Mouse (Mus musculus): Measurements from ENCODE around the gene Tmem9b.

The Tmem9b gene

GRCm38 (mm10) chr7:109739822-109740370, 12.8 kb downstream of the Tmem9b start:
- DNase-seq (ENCODE audit: low spot score) = no peak

GRCm38 (mm10) chr7:109734806-109735205, 17.9 kb downstream of the Tmem9b start:
- DNase-seq (ENCODE audit: low spot score) = no peak

- DNase-seq (ENCODE audit: low spot score) = no peak
These were observed 21.0 kb downstream of the Tmem9b start, which contains the start of gene Ascl3 for GRCm38 (mm10) chr7:109731626-109732025. Gene Ascl3 (minus strand): TSS chr7:109731726.

- no peak for DNase-seq (ENCODE audit: low spot score)
These were observed 29.0 kb downstream of the Tmem9b start, which contains the start of gene BC051019 for GRCm38 (mm10) chr7:109723697-109724096. Gene BC051019 (minus strand): TSS chr7:109723850.

GRCm38 (mm10) chr7:109723114-109723513, 29.6 kb downstream of the Tmem9b start:
- no peak for DNase-seq (ENCODE audit: low spot score)

GRCm38 (mm10) chr7:109722618-109723017, 30.1 kb downstream of the Tmem9b start:
- DNase-seq (ENCODE audit: low spot score) = peak; percentile 15

GRCm38 (mm10) chr7:109719286-109719685, 33.4 kb downstream of the Tmem9b start:
- peak; percentile 74 for DNase-seq (ENCODE audit: low spot score)

GRCm38 (mm10) chr7:109713434-109713982, 39.2 kb downstream of the Tmem9b start:
- DNase-seq (ENCODE audit: low spot score) = no peak

GRCm38 (mm10) chr7:109712198-109712597, 40.5 kb downstream of the Tmem9b start:
- DNase-seq (ENCODE audit: low spot score) = no peak

GRCm38 (mm10) chr7:109710069-109710468, 42.6 kb downstream of the Tmem9b start:
- no peak for DNase-seq (ENCODE audit: low spot score)

- DNase-seq (ENCODE audit: low spot score) = peak; percentile 24
These were observed 43.7 kb downstream of the Tmem9b start for GRCm38 (mm10) chr7:109708961-109709382.

GRCm38 (mm10) chr7:109707023-109707785, 45.5 kb downstream of the Tmem9b start:
- DNase-seq (ENCODE audit: low spot score) = peak; percentile 74

GRCm38 (mm10) chr7:109704461-109704860, 48.2 kb downstream of the Tmem9b start:
- no peak for DNase-seq (ENCODE audit: low spot score)

GRCm38 (mm10) chr7:109704016-109704377, 48.7 kb downstream of the Tmem9b start:
- no peak for DNase-seq (ENCODE audit: low spot score)

GRCm38 (mm10) chr7:109703190-109704015, 49.3 kb downstream of the Tmem9b start, which contains the start of the genes St5 and Akip1:
Gene St5 (minus strand): TSS chr7:109703605.
Gene Akip1 (plus strand): TSS chr7:109703690.
- DNase-seq (ENCODE audit: low spot score) = peak; percentile 97

GRCm38 (mm10) chr7:109702721-109703120, 50.0 kb downstream of the Tmem9b start:
- DNase-seq (ENCODE audit: low spot score) = no peak

GRCm38 (mm10) chr7:109700213-109700612, 52.5 kb downstream of the Tmem9b start:
- DNase-seq (ENCODE audit: low spot score) = no peak

- DNase-seq (ENCODE audit: low spot score) = no peak
These were observed 57.3 kb downstream of the Tmem9b start for GRCm38 (mm10) chr7:109695339-109695726.

- no peak for DNase-seq (ENCODE audit: low spot score)
These were observed 57.9 kb downstream of the Tmem9b start for GRCm38 (mm10) chr7:109694576-109695338.

GRCm38 (mm10) chr7:109690961-109691360, 61.7 kb downstream of the Tmem9b start:
- no peak for DNase-seq (ENCODE audit: low spot score)

GRCm38 (mm10) chr7:109690101-109690500, 62.6 kb downstream of the Tmem9b start:
- DNase-seq (ENCODE audit: low spot score) = no peak
